Mouse (Mus musculus) olfactory bulb, adult 2 months (tissue): ENCODE data around the gene Fam189a1. TPM values are rescaled to one million over a fixed set of nuclear protein-coding genes. Genes with fewer than 3 reads are reported as not detected.

ENCODE experiments used
- H3K27ac ChIP-seq: fragments of 200-500 bp; 2 replicates; pipeline ENCODE4 v1.5.1; 2012; ENCODE audit warnings: low read depth, low read length; ENCODE audit not compliant: insufficient read depth
- H3K4me1 ChIP-seq: fragments of 200-500 bp; 2 replicates; pipeline ENCODE4 v1.6.1; 2012; ENCODE audit warnings: low read length; ENCODE audit not compliant: control insufficient read depth, insufficient read depth
- H3K4me3 ChIP-seq: fragments of 200-500 bp; 2 replicates; pipeline ENCODE4 v1.5.1; 2012; ENCODE audit warnings: mild to moderate bottlenecking, low read depth, low read length, moderate library complexity; ENCODE audit not compliant: insufficient read depth
- CTCF ChIP-seq: fragments of 200-500 bp; IDR thresholded peaks from 2 replicates; pipeline ENCODE4 v1.5.1; 2012; ENCODE audit warnings: low read depth, mild to moderate bottlenecking, low read length, moderate library complexity; ENCODE audit not compliant: insufficient read depth
- POLR2A ChIP-seq: fragments of 200-500 bp; IDR thresholded peaks from 2 replicates; pipeline ENCODE4 v1.6.1; 2012; ENCODE audit warnings: mild to moderate bottlenecking, low read depth, low read length, moderate library complexity; ENCODE audit not compliant: insufficient read depth
- WGBS: fragments of 180-500 bp; shearing (Covaris S2); methylation state at CpG from one replicate; pipeline ENCODE4 v1.1.7; 2018; 5-methylcytosine and 5-hydroxymethylcytosine counted together
- polyA plus RNA-seq: library from polyadenylated mRNA; stranded (reverse); fragments of >200 nt; gene quantifications from 2 replicates; pipeline ENCODE4 v1.2.4, GENCODE M21; 2012; ENCODE audit warnings: low replicate concordance; ENCODE audit not compliant: missing spikeins, insufficient read depth, insufficient read length

Gene Fam189a1
- polyA plus RNA-seq, 1 experiment, result not detected

GRCm38 (mm10) chr7:64716286-64716685 lies 440.1 kb downstream of the Fam189a1 start:
- 48% methylated on average over 2 of the region's 2 CpGs for WGBS
- H3K4me1 ChIP-seq, result no peaks in the 10 kb centered on the region

GRCm38 (mm10) chr7:64709520-64710262 lies 446.7 kb downstream of the Fam189a1 start:
- Histone ChIP-seq H3K27ac (no peak overlapping the region), H3K4me3 (no peak overlapping the region), H3K4me1 (peaks cover 4% of the 10 kb centered on the region)
- TF ChIP-seq CTCF (no peak), POLR2A (no peak)
- 61% methylated on average over 13 of the region's 13 CpGs for WGBS

More at GRCm38 (mm10) chr7:64716286-64716685, 440.1 kb downstream of the Fam189a1 start:
- TF ChIP-seq CTCF, result no peak
- TF ChIP-seq POLR2A, result no peak
- Histone ChIP-seq H3K27ac (no peak overlapping the region), H3K4me3 (no peak overlapping the region)

- TF ChIP-seq POLR2A, result no peak
- no peak for TF ChIP-seq CTCF
- H3K27ac ChIP-seq, result no peak overlapping the region
- 89% methylated on average over 4 of the region's 4 CpGs for WGBS
- peaks cover 4% of the 10 kb centered on the region for H3K4me1 ChIP-seq
- no peak overlapping the region for H3K4me3 ChIP-seq
These were observed 448.2 kb downstream of the Fam189a1 start for GRCm38 (mm10) chr7:64708176-64708575.
